Mouse (Mus musculus): ENCODE results near the gene Grb2.

DNA sequence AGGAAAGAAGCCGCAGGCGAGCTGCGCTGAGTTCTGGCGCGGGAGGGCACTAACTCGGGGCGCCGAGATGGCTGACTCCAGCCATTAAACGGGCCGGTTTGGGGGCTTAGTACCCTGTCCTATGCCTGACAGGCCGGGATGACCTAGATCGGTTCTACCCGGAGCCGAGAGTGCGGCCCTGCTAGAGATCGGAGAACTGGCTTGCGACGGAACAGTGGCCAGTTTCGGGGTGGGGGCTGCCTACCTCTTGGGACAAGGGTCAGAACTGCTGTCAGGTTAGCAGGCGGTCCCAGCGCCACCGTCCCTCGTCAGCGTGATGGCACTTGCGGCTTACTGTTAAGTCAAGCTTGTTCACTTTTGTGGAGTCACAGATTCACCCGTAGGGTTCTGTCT, 104.1 kb downstream of the Grb2 start:
- TF ChIP-seq CTCF (IDR thresholded peaks at IDR 0.05; ENCODE audit: low read depth) (no peak), EP300 (IDR thresholded peaks at IDR 0.05; ENCODE audit: low read depth) (no peak)

All from liver, postnatal 0 days (tissue).